Mouse (Mus musculus) heart, postnatal 10 days (tissue): ENCODE measurements around the gene Sectm1b. TPM values are rescaled to one million over a fixed set of nuclear protein-coding genes. Genes with fewer than 3 reads are reported as not detected.

Experiments
- DNase-seq, 2 experiments: peaks; one replicate each; pipeline ENCODE4 v3.0.0; 2021
- intact Hi-C: fragments of 180-260 bp; cut with DNase I; formaldehyde crosslinking; loops from one replicate; pipeline ENCODE4 v1.15.1; 2025
- total RNA-seq, 2 experiments: library from RNA; stranded (reverse); gene quantifications; 2 replicates each; pipeline ENCODE4 v1.2.3; 2021

Sectm1b gene
- total RNA-seq, 2 experiments from 2014 or later: not detected

DNA sequence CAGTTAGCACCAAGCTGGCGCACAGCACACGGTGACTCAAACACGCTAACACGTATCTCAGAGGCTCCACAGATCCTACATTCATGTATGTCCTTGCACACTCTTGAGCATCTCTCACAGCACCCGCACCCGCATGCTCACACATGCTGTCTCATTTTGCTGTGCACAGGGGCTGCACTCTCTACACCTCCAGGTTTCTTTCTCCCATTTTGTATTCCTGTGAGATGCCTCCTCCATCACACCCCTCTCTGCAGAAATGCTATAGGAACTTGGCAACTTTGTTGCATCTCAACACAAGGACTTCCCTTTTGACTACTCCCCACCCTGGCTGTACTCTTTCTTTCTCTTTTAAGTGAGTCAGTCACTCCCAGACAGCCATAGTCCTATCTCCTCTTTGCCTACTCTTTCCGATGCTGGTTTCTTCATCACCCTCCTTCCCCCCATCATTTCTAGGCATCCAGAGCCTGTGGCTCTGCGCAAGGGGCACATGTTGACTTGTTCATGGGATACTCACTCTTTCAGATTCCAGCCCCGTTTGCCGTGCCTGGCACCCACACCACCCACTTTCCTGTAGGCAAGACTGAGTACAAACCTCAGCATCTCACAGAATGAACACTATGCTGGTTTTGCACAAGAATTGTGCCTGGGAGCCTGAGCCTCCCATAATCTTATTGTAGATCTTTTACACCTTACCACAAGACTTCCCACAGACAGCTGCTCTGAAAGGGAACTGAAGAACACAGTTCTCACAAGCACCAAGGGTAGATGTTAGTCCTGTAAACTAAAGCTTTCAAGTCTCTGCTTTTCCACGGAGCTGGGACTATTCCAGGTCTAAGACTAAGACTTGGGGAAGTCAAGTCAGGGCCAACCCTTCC is 24.8 kb downstream of the Sectm1b start:
- intact Hi-C loops: no loop called here
- DNase-seq: no peak

DNA sequence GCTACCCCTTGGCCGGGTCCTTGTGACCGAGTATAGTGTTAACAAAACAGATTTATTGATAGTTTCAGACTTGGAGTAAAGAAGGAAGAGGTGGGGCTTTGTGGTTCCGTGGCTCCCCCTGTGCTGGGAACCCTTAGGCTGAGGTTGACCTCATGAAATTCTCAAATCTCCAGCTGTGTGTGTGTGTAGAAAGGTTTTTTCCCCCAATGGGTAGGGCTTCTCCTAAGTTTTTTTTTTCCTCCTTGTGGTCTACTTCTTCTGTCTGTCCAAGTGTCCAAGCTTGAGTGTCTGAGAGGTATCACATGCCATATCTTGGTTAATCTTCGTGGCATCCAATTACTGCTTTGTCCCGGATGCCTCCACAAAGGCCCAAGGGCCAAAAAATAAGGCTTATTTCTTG is 30.3 kb downstream of the Sectm1b start:
- DNase-seq: no peak
- intact Hi-C loops: no loop called here

DNA sequence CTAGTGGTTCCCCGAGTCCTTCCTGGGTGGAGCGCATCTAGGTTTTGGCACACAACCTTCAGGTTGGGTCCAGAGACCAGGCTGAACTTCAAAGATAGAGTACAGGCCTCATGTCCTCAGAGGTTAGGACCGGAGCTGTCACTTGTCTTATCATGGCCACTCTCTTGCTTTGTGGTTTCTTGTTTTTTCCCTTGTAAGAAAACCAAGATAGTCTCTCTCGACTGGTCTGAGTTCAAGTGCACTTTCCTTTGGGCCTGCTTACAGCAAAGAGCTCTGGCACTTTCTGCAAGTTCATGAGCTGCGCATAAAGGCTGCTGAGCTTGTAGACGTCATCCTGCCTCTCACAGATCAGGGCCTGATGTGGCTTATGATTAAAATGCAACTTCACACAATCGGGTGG is 36.1 kb downstream of the Sectm1b start:
- intact Hi-C loops: no loop called here
- no peak for DNase-seq

DNA sequence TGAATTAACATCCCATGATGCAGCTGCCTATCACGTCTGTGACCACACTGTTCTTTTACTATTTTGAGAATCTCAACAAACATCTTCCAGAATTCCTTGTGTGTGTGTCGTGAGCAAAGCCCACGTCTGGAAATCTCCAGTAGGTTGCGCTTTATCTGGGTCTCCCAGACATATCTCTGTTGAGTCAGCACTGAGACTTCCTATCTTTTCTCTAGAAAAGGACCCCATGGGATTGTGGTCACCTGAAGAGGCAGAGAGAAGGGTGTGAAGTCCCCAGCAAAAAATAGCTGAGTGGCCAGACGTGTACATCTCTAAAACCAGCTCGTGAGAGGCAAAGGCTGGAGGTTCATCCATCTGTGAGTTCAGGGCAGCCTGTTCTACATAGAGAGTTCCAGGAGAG is 39.2 kb downstream of the Sectm1b start:
- no peak for DNase-seq
- intact Hi-C loops: no loop called here

DNA sequence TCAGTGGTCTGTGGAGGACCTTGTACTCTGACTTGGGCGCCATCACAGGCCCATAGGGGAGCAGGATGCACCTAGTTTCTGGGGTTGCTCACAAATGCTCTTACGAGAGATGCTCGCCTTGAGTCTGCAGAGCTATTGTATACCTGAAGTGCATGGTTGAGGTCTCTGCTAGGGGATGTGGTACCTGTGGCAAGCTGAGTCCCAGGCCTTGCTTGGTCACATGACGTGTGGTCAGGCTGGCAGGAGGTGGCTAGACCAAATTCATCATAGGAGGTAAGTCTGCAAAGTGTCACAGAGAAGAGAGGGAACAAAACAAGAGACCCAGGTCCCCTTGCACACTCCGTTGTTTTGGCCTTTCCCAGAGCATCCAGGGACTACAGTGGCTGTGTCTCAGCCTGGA is 43.9 kb downstream of the Sectm1b start:
- no peak for DNase-seq
- intact Hi-C loops: loop anchor here (5.0 kb wide), 1 partner anchor 98 kb away; the partner anchor contains the start of gene Tex19.2

DNA sequence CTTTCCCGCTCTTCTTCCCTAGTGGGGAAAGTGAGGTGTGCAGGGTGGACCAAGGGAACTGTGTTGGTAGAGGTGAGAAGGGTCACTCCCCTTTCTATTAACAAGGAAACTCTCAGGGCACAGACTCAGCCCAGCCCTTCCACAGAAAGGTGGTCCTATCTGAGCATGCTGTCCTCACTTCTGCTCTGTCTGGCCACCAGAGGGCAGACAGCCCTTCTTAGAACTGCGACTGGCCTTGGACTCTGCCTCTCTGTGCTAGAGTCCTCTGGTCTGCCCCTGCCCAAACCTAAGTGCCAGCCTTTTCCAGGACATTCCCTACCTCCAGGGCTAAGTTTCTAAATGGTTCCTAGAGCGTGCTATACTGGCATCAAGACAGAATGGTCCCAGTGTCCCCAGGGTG is 45.7 kb downstream of the Sectm1b start:
- intact Hi-C loops: loop anchor here (1.0 to 5.0 kb wide), 3 partner anchors 24 to 183 kb away; partner anchors contain the start of gene Tex19.2
- DNase-seq: peak; percentile 76 to 81

DNA sequence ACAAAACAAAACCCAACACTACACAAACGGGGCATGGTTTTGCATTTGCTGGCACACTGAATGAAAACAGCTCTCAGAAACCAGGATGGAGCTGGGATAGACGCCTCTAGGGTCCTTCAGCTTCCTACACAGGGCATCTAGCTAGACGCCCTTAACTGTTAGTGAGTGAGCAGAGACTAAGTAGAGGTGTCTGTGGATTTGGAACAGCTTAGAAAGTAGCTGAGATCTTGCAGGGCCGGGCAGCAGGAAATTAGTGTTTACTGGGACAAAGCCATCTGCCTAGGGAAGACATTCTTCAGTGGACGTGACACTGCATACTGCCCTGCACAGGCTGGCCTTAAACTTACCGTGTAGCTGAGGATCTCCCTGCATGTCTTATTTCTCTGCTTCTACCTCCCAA is 47.9 kb downstream of the Sectm1b start:
- DNase-seq: no peak
- intact Hi-C loops: loop anchor here (5.0 kb wide), 1 partner anchor 102 kb away; the partner anchor contains the start of gene Tex19.2

DNA sequence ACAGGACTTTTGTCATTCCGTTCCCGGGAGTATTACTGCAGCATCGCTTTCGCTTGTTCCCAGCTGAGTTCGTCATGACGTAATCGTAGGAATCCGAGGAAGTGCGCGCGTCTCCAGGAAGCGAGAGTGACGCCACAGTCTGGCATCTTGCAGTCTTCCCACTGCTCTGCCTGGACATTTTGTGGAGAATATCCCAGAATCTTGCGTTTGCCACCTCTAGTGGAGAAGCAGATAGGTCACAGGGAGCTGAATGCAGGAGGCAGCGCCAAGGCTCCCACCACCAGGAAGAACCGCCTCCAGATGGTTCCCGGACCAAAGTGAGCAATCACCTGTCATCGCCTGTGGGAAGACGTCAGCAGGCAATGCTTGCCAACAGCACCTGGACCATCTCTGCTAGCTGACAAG is 48.5 kb downstream of the Sectm1b start:
- peak; percentile 76 to 78 for DNase-seq

DNA sequence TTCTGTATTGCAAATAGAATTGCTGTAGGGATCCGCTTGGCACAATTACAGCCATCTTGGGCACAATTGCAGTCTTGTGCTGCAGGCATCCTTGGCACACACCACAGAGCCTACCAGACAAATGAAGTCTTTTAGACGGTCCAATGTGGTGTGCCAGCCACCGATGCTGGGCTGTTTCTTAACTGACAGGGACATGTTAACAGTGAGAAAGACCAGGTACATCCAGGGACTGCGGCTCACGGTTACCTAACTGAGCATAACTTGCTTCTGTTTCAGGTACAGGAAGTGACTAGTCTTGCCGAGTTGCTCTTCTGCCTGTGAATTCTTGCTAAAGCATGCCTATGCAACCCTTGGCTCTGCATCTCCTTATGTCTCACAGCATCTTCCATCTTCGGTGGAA is 49.7 kb downstream of the Sectm1b start:
- DNase-seq: no peak
- intact Hi-C loops: no loop called here

More for the DNA sequence above, 48.5 kb downstream of the Sectm1b start:
- intact Hi-C loops: loop anchor here (5.0 kb wide), 1 partner anchor 102 kb away; the partner anchor contains the start of gene Tex19.2

DNA sequence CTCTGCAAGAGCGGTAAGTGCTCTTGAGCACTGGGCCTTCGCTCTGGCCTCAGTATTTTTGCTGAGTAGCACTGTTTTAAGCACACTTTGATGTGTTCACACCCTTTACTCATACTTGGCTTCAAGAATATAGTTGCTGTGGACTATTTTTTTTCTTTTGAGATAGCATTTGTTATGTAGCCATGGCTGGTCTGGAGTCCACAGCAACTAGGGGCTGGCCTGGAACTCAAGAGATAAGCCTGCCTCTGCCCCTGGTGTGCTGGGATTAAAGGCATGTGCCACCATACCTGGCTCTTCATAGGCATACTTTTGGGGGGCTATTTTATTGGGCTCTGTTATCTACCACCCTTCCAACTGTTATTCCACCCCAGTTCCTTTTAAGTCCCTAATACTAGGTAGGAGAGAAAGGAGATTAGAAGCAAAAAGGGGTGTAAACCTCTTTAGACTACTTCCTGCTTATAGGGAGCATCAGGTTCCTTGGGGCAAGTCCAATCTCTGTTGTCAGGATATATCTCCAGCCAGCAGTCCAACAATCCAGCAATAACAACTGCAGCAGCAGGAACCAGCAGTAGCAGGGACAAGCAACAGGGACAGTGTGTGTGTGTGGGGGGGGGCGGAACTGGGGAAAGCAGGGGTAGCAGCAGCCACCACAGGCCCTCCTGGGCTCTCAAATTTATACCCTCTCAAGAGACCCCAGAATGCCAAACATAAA is 53.2 kb downstream of the Sectm1b start:
- DNase-seq: no peak
- intact Hi-C loops: no loop called here

DNA sequence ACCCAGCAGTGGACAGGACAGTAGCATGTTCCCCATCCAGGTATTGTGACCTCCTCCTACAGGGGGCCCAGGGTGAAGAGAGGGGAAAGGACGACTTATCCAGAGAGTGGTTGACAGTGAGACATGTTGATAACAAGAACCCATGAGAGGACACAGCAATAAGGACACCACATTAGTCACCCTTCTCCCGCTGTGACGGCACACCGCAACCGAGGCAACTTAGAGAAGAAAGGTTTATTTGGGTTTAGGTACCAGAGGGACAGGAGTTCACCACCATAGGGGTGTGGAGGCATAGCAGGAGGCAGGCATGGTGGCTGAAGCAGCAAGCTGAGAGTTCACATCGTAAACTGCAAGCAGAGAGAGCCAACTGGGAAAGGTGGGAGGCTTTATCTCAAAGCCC is 57.2 kb downstream of the Sectm1b start:
- no peak for DNase-seq
- intact Hi-C loops: no loop called here

DNA sequence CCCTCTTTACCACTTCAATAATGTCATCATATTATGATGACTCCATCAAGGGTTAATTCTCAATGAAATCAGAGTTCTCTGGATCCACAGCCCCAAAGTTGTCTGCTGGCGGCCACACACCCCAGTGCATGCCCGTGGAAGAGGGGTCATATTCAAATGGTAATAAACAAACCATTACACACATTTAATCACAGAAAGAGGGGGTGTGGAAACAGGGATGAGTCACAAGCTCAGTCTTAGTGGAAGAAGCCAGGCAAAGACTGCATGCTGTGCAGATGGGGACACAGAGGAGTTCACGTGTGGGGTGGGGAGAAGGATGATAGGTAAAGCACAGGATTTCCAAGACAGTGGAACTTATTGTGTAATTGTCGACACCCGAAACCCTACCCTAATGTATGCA is 59.1 kb downstream of the Sectm1b start:
- DNase-seq: no peak
- intact Hi-C loops: no loop called here

Other genes starting within 250 kb of the Sectm1b start
- gene Fasn, start 239.0 kb downstream of the Sectm1b start, total RNA-seq: 10 to 100 TPM; 27.4 to 33.8 TPM
- gene Ccdc57, start 130.7 kb downstream of the Sectm1b start, total RNA-seq: 1 to 10 TPM; 1.7 to 1.8 TPM
- 1 to 10 TPM; 4.0 to 4.4 TPM for gene Slc16a3, start 115.1 kb downstream of the Sectm1b start, total RNA-seq
- 10 to 100 TPM; 86.0 to 89.5 TPM for gene Csnk1d, start 72.2 kb downstream of the Sectm1b start, total RNA-seq
- under 1 TPM in 1 of 2 experiments, not detected in 1; 0.26 TPM for gene Cd7, start 24.2 kb downstream of the Sectm1b start, total RNA-seq
- not detected for gene Sectm1a, start 17.7 kb upstream of the Sectm1b start, total RNA-seq
- not detected for gene Tex19.2, start 55.1 kb upstream of the Sectm1b start, total RNA-seq
- gene Tex19.1, start 82.6 kb upstream of the Sectm1b start, total RNA-seq: not detected
- under 1 TPM; 0.24 to 0.35 TPM for gene Uts2r, start 96.7 kb upstream of the Sectm1b start, total RNA-seq
- gene Hexdc, start 140.9 kb upstream of the Sectm1b start, total RNA-seq: 10 to 100 TPM; 12.7 to 15.1 TPM
- 10 to 100 TPM; 18.3 to 19.4 TPM for gene Ogfod3, start 141.1 kb upstream of the Sectm1b start, total RNA-seq
- 10 to 100 TPM in 1 of 2 experiments, 1 to 10 TPM in 1; 9.3 to 12.6 TPM for gene Cybc1, start 165.8 kb upstream of the Sectm1b start, total RNA-seq
- gene Narf, start 173.7 kb upstream of the Sectm1b start, total RNA-seq: 10 to 100 TPM; 75.8 to 93.3 TPM
- gene Foxk2, start 196.4 kb upstream of the Sectm1b start, total RNA-seq: 10 to 100 TPM; 23.3 to 27.6 TPM